Mouse (Mus musculus): ENCODE results near the gene Ube4b. TPM values are rescaled to one million over a fixed set of nuclear protein-coding genes. Genes with fewer than 3 reads are reported as not detected.

Gene Ube4b
- polyA plus RNA-seq, 1 experiment from 2014 or later = 40.0 TPM

DNA sequence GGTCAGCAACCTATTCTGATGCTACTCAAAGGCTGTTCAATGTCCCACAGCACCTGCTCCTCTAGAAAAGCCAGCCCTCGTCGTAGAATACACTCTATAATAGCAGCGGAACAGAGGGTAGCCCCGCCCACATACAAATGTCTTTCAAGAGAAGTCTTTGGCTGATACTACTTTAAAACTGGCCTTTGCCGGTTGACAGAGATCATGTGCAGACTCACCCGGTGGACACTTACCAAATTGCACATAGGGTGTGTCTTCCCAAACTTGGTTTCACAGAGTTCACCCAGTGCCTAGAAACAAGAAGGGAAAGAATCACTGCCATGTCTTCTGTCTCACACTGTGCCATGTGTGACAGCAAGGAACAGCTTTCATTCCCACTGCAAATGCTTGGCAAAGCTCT, 65.5 kb downstream of the Ube4b start:
- no peak overlapping the region for H3K9ac ChIP-seq
- ATAC-seq (ENCODE audit: insufficient read depth) (no peak; the same call in 1 of the 2 replicates), DNase-seq (no peak)
- no peaks in the 10 kb centered on the region for H3K9me3 ChIP-seq (ENCODE audit: low read depth, low read length)
- H3K4me1 ChIP-seq (ENCODE audit: insufficient read depth) = no peaks in the 10 kb centered on the region
- 0 out of 2 replicates have a peak, but pooled peaks have one; percentile 10 for TF ChIP-seq CTCF (IDR thresholded peaks at IDR 0.05; ENCODE audit: low read depth)
- peaks cover 89% of the 10 kb centered on the region for H3K36me3 ChIP-seq (ENCODE audit: insufficient read depth)
- WGBS = 67% methylated on average over 6 of the region's 6 CpGs
- no peak overlapping the region for H3K27ac ChIP-seq (ENCODE audit: low read depth)
- H3K27me3 ChIP-seq (ENCODE audit: insufficient read depth, low read length) = no peaks in the 10 kb centered on the region
- H3K4me3 ChIP-seq (ENCODE audit: low read depth, low read length) = no peak overlapping the region
- no peak overlapping the region for H3K4me2 ChIP-seq

GRCm38 (mm10) chr4:149360647-149361046, 65.9 kb downstream of the Ube4b start:
- no peak overlapping the region for H3K9ac ChIP-seq
- 90% methylated on average over 5 of the region's 5 CpGs for WGBS
- DNase-seq = no peak
- peaks cover 88% of the 10 kb centered on the region for H3K36me3 ChIP-seq (ENCODE audit: insufficient read depth)
- H3K27ac ChIP-seq (ENCODE audit: low read depth) = no peak overlapping the region
- no peak overlapping the region for H3K4me3 ChIP-seq (ENCODE audit: low read depth, low read length)
- no peaks in the 10 kb centered on the region for H3K9me3 ChIP-seq (ENCODE audit: low read depth, low read length)
- H3K4me2 ChIP-seq = no peak overlapping the region
- H3K4me1 ChIP-seq (ENCODE audit: insufficient read depth) = no peaks in the 10 kb centered on the region
- no peak for ATAC-seq (ENCODE audit: insufficient read depth)
- no peak for TF ChIP-seq CTCF (IDR thresholded peaks at IDR 0.05; ENCODE audit: low read depth)
- H3K27me3 ChIP-seq (ENCODE audit: insufficient read depth, low read length) = no peaks in the 10 kb centered on the region

GRCm38 (mm10) chr4:149357982-149358381, 68.6 kb downstream of the Ube4b start:
- DNase-seq (no peak), ATAC-seq (ENCODE audit: insufficient read depth) (no peak)

DNA sequence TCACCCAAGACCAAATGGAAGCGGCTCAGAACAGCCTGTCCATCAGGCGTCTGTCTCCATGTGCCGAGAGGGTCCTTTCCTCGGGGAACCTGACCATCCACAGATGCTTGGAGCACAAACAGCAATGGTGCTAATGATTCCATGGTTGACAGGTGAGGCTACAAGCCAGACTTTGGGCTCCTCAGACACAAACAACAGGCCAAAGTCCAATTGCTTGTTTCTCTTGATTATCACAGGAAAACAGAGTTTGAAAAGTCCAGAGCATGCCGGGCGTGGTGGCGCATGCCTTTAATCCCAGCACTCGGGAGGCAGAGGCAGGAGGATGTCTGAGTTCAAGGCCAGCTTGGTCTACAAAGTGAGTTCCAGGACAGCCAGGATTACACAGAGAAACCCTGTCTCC, 71.9 kb downstream of the Ube4b start:
- no peak overlapping the region for H3K4me2 ChIP-seq
- no peaks in the 10 kb centered on the region for H3K4me1 ChIP-seq (ENCODE audit: insufficient read depth)
- no peaks in the 10 kb centered on the region for H3K27me3 ChIP-seq (ENCODE audit: insufficient read depth, low read length)
- WGBS = 96% methylated on average over 8 of the region's 8 CpGs
- no peak overlapping the region for H3K9ac ChIP-seq
- no peaks in the 10 kb centered on the region for H3K9me3 ChIP-seq (ENCODE audit: low read depth, low read length)
- no peak for TF ChIP-seq CTCF (IDR thresholded peaks at IDR 0.05; ENCODE audit: low read depth)
- no peak for ATAC-seq (ENCODE audit: insufficient read depth)
- H3K27ac ChIP-seq (ENCODE audit: low read depth) = no peak overlapping the region
- peaks cover 92% of the 10 kb centered on the region for H3K36me3 ChIP-seq (ENCODE audit: insufficient read depth)
- DNase-seq = no peak
- H3K4me3 ChIP-seq (ENCODE audit: low read depth, low read length) = no peak overlapping the region

More at GRCm38 (mm10) chr4:149357982-149358381, 68.6 kb downstream of the Ube4b start:
- H3K27ac ChIP-seq (ENCODE audit: low read depth) = no peak overlapping the region
- 91% methylated on average over 5 of the region's 5 CpGs for WGBS
- no peaks in the 10 kb centered on the region for H3K9me3 ChIP-seq (ENCODE audit: low read depth, low read length)
- no peak overlapping the region for H3K9ac ChIP-seq
- no peak overlapping the region for H3K4me3 ChIP-seq (ENCODE audit: low read depth, low read length)
- no peak overlapping the region for H3K4me2 ChIP-seq
- no peak for TF ChIP-seq CTCF (IDR thresholded peaks at IDR 0.05; ENCODE audit: low read depth)
- H3K4me1 ChIP-seq (ENCODE audit: insufficient read depth) = no peaks in the 10 kb centered on the region
- H3K36me3 ChIP-seq (ENCODE audit: insufficient read depth) = peaks cover 92% of the 10 kb centered on the region
- H3K27me3 ChIP-seq (ENCODE audit: insufficient read depth, low read length) = no peaks in the 10 kb centered on the region

GRCm38 (mm10) chr4:149351596-149352150, 74.9 kb downstream of the Ube4b start:
- no peak overlapping the region for H3K9ac ChIP-seq
- H3K9me3 ChIP-seq (ENCODE audit: low read depth, low read length) = no peaks in the 10 kb centered on the region
- no peak for TF ChIP-seq CTCF (IDR thresholded peaks at IDR 0.05; ENCODE audit: low read depth)
- ATAC-seq (ENCODE audit: insufficient read depth) (no peak), DNase-seq (no peak)
- WGBS = 84% methylated on average over 8 of the region's 8 CpGs
- H3K36me3 ChIP-seq (ENCODE audit: insufficient read depth) = peaks cover 91% of the 10 kb centered on the region
- H3K4me3 ChIP-seq (ENCODE audit: low read depth, low read length) = no peak overlapping the region
- no peak overlapping the region for H3K27ac ChIP-seq (ENCODE audit: low read depth)
- no peaks in the 10 kb centered on the region for H3K27me3 ChIP-seq (ENCODE audit: insufficient read depth, low read length)
- H3K4me2 ChIP-seq = no peak overlapping the region
- no peaks in the 10 kb centered on the region for H3K4me1 ChIP-seq (ENCODE audit: insufficient read depth)

GRCm38 (mm10) chr4:149348963-149349362, 77.6 kb downstream of the Ube4b start:
- Histone ChIP-seq H3K4me2 (no peak overlapping the region), H3K9me3 (ENCODE audit: low read depth, low read length) (no peaks in the 10 kb centered on the region), H3K27me3 (ENCODE audit: insufficient read depth, low read length) (no peaks in the 10 kb centered on the region), H3K27ac (ENCODE audit: low read depth) (no peak overlapping the region), H3K4me1 (ENCODE audit: insufficient read depth) (no peaks in the 10 kb centered on the region), H3K9ac (no peak overlapping the region), H3K4me3 (ENCODE audit: low read depth, low read length) (no peak overlapping the region), H3K36me3 (ENCODE audit: insufficient read depth) (peaks cover 92% of the 10 kb centered on the region)
- DNase-seq (no peak), ATAC-seq (ENCODE audit: insufficient read depth) (no peak)
- WGBS = 83% methylated on average over 5 of the region's 5 CpGs
- TF ChIP-seq CTCF (IDR thresholded peaks at IDR 0.05; ENCODE audit: low read depth) = peak; percentile 36

DNA sequence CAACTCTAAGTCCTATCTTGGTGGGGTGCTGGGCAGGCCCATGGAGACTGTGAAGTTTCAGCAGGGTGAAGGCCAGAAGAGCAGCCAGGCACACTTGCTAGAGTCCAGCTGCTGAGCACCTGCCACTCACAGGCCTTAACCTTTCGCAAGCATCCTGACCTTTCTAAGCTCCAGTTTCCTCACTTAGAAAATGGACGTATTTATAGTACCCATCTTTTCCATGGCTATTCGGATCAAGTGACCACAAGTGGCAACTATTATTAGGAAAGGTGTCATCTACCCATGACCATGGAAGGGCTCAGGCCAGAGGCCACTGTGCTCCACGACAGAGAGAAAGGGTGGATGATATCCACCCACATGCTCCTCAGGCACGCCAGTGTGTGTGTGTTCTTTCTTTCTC, 80.7 kb downstream of the Ube4b start:
- Histone ChIP-seq H3K9ac (no peak overlapping the region), H3K36me3 (ENCODE audit: insufficient read depth) (peaks cover 92% of the 10 kb centered on the region), H3K4me2 (no peak overlapping the region), H3K4me3 (ENCODE audit: low read depth, low read length) (no peak overlapping the region), H3K9me3 (ENCODE audit: low read depth, low read length) (no peaks in the 10 kb centered on the region), H3K27ac (ENCODE audit: low read depth) (no peak overlapping the region), H3K4me1 (ENCODE audit: insufficient read depth) (no peaks in the 10 kb centered on the region), H3K27me3 (ENCODE audit: insufficient read depth, low read length) (no peaks in the 10 kb centered on the region)
- DNase-seq (no peak), ATAC-seq (ENCODE audit: insufficient read depth) (no peak)
- WGBS = 81% methylated on average over 5 of the region's 5 CpGs
- TF ChIP-seq CTCF (IDR thresholded peaks at IDR 0.05; ENCODE audit: low read depth) = no peak

Measured in lung, embryonic 14.5 days (tissue).